Mouse (Mus musculus): ENCODE results near the gene Patj. TPM values are rescaled to one million over a fixed set of nuclear protein-coding genes. Genes with fewer than 3 reads are reported as not detected.

Gene Patj
- polyA plus RNA-seq, 1 experiment from 2014 or later = 17.6 TPM

DNA sequence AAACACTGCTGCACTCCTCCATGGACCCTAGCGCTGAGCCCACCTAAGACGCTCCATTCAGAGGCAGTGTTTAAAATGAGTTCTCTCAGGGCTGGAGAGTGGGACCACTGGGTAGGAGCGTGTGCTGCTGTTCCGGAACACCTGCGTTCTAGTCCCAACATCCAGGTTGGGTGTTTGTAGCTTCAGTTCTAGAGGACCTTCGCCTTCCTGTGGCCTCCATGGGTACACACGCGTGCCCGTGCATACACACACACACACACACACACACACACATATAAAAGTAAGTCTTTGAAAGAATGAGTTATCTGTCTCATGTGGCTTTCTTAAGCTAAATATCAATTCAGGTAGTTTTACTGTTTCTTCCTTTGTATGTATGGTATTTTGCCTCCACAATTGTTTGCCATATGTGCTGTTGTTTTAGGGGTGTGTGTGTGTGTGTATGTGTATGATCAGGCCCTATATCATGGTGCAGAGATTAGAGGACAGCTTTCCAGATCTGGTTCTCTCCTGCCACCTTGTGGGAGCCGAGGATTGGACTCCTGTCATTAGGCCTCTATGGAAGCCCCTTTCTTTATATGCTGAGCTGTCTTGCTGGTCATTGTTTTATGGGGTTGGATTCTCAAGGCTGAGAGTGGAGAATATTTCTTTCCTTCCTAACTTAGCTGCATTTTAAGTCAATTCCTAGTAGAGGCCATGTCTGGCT lies 49.0 kb downstream of the Patj start:
- DNase-seq (ENCODE audit: low spot score) = peak; percentile 52

- no peak for DNase-seq (ENCODE audit: low spot score)
Observed at GRCm38 (mm10) chr4:98449564-98450263, 54.1 kb downstream of the Patj start.

DNA sequence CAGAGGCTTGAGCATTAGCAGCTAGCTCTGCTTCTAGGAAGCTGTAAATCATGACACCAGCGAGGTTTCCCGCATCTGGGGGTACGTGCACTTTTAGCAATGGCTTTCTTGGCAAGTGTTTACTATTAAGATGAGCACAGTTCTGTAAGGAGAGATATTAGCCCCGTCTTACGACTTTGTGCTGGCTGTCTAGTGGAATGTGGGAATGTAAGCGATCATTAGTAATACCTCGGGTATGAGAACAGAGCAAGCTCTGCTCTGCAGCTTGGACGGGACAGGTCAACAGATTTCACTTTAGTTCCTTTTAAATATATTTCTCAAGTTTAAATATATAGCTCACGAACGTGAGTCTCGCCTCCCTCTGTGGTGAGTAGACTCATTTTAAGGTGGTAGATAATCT lies 54.7 kb downstream of the Patj start:
- DNase-seq (ENCODE audit: low spot score) = no peak

GRCm38 (mm10) chr4:98450829-98451228 lies 55.2 kb downstream of the Patj start:
- no peak for DNase-seq (ENCODE audit: low spot score)

DNA sequence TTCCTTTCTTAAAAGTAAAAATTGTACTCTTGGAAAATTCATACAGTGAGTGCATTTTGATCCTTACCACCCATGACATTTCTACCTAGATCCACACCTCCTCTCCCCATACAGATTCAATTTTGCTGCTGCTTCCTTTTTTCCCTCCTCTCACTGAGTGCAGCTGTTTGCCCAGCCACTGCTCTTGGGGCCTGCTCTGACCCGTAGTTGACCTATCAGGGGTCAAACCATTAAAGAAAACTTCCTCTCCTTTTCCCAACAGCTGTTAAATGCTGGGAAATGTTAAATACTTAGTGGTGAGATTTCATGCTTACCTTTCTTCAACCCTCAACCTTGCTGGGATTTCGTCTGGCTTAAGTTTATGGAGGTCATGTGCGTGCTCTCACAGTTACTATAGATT lies 55.7 kb downstream of the Patj start:
- no peak for DNase-seq (ENCODE audit: low spot score)

DNA sequence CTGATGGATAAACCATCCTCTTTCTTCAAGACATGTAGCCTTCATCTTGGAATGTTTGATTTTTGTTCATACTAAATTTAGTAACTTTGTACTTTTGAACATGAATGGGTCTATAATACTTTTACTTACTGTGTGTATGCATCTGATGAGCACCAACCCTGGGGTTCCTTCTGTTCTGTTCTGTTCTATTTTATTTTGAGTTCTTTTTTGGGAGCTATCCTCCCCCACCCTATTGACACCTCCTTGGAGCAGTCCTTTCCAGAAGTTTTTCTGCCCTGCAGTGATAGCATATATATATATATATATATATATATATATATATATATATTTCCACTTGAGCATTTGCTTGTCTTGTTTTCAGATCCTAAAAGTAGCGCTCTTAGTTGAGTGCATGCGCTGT lies 57.1 kb downstream of the Patj start:
- no peak for DNase-seq (ENCODE audit: low spot score)

DNA sequence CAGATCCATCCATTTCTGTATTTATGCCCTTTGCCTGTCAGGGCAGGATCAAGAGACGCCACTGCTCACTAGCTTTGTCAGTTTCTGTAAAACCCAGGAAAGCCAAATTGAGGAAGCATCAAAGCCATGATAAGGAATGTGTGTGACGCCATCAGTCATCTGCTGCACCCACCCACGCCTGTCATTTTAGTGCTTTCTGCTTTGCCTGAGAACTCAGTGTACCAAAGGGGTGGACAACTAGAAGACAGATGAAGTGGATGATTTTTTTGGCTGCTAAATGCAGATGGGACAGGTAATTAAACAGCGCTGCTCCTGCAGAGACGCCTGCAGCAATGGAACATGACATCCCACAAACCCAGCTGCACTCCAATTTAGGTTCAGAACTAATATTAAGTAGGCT lies 57.6 kb downstream of the Patj start:
- DNase-seq (ENCODE audit: low spot score) = no peak

DNA sequence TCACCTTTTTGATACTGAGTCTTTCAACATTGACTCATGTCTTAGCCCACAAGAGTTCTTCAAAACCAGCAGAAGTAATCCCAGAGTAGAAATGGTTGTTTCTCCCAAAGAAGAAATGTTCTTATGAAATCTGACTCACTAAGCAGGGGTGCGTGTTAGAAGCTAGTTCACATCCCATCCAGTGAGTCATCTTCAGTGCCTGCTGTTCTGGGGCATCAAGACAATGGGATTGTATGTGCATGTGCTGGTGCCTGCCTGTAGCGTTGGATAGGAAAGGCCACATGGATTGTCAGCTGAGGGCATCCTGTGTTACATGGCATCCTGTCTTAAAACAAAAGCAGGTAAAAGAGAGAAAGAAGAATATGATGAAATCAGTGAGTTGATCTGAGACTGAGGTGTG lies 59.8 kb downstream of the Patj start:
- DNase-seq (ENCODE audit: low spot score) = no peak

DNA sequence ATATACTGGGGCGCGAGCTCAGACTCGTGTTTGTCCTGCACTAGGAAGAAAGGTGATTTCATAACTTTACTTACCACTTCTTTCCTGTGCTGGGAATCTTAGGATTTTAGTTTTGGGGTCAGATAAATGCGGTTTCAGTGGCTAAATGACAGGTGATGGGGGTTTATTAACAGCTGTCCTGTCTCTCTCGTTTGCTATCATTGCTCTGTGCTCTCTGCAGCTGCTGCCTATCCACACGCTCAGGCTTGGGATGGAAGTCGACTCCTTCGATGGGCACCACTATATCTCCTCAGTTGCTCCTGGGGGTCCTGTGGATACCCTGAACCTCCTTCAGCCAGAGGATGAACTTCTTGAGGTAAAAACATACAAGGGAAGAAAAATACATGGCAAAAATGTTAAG lies 60.3 kb downstream of the Patj start:
- no peak for DNase-seq (ENCODE audit: low spot score)

DNA sequence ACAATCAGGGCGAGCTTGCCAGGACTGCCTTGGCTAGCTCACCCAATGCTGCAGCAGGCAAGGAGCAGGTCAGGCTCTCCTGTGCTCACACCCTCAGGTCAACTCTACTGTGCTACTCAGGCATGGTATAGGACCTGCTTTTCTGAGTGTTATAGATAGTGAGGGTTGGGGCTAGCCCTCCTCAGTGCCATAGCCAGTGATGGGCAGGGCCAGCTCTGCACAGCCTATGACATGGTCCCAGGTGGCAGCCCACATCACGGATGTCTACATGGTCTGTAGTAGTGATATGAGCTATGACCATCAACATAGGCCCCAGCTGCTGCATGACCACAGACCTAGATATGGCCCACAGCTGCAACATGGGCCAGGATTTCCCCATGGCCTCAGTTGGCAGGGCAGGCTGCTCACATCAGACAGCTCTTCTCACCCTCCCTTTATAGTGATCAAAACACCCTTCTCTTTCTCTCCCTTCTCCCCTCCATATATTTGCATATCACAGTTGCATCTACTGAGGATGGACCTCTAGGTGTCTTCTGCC lies 66.3 kb downstream of the Patj start:
- DNase-seq (ENCODE audit: low spot score) = no peak

GRCm38 (mm10) chr4:98465476-98465875 lies 69.9 kb downstream of the Patj start:
- no peak for DNase-seq (ENCODE audit: low spot score)

- no peak for DNase-seq (ENCODE audit: low spot score)
Observed at GRCm38 (mm10) chr4:98465886-98466285, 70.3 kb downstream of the Patj start.

DNA sequence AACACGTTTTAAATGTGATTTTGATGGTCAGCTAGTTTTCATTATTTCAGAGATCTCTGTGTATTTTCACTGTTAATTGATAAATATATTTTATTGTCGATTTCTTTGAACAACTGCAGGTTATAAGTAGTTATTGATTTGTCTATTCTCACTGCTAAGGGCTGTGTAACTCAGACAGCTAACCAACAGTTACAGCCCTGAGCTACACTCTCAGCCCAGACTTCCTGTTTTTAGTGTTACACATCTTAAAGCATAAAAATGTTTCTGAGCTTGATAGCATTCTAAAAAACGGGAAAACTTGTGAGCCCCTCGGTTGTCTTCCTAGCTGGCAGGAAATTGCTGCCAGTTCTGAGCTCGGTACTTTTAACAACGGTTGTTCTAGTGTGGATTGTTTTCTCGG lies 75.8 kb downstream of the Patj start:
- no peak for DNase-seq (ENCODE audit: low spot score)

DNA sequence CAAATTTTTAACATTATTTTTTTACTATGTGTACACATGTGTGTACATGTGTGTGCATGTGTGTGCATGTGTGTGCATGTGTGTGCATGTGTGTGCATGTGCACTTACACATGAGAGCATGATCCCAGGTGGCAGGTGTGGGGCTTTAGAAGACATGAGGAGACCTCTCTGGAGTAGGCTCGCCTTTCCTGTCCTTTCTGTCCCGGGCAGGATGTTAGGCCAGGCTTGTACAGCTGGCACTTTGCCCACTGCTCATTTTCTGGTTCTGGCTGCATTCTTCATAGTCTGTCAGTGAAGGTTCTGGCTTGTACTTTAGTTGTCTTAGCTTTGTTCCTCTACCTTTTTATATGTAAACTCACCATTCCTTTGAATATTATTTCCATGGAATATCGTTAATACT lies 77.9 kb downstream of the Patj start:
- DNase-seq (ENCODE audit: low spot score) = no peak

DNA sequence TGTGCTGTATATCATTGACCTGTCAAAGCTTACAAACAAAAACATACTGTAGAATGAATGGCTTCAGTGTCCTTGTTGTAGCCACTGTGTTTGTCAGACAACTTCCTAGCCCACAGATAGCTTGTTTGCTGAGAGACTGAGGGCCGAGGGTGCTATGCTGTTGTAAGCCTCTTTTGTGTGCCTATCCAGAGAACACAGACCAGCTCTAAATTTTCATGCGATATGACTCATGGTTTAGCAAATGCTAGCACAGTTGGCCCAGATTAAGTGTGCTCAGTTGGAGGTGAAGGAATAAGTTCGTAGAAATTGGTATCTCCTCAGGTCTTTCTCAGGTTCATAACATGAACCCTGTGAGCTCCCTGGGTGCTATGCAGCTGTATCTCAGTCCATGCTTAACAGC lies 82.4 kb downstream of the Patj start:
- no peak for DNase-seq (ENCODE audit: low spot score)

- no peak for DNase-seq (ENCODE audit: low spot score)
Observed at GRCm38 (mm10) chr4:98486475-98486874, 90.9 kb downstream of the Patj start.

DNA sequence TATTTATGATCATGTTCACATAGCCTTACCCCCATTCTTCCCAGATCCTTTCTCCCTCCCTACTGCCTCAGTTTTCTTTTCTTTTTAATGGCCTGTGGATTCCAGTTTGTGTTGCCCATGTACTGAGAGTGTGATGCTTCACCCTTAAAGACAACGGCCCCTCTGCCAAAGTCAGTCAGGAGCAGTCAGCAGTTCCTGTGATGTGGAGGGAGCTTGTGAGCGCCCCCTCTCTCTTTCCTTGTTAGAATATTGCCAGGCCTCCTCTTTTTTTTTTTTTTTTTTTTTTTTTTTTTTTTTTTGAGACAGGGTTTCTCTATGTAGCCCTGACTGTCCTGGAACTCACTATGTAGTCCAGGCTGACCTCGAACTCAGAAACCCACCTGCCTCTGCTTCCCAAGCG lies 91.3 kb downstream of the Patj start:
- DNase-seq (ENCODE audit: low spot score) = no peak

DNA sequence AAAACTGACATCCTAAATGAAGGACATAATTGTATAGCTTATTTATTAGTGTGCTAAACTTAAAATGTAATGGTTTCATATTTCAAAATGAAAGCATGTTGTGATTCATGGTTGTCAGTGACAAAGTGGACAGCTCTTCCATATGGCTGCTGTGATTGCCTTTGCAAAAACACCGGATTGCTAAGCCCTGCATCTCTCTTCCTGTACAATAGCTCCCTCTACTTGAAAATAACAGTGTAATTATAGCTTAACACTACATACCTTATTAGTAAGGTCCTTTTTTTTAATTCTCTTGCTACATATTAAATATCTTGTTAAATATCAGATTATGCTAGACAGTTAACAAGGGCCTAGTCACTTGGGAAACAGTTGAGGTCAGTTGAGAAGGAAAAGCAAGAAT lies 93.8 kb downstream of the Patj start:
- no peak for DNase-seq (ENCODE audit: low spot score)

- no peak for DNase-seq (ENCODE audit: low spot score)
Observed at GRCm38 (mm10) chr4:98498341-98498740, 102.8 kb downstream of the Patj start.

DNA sequence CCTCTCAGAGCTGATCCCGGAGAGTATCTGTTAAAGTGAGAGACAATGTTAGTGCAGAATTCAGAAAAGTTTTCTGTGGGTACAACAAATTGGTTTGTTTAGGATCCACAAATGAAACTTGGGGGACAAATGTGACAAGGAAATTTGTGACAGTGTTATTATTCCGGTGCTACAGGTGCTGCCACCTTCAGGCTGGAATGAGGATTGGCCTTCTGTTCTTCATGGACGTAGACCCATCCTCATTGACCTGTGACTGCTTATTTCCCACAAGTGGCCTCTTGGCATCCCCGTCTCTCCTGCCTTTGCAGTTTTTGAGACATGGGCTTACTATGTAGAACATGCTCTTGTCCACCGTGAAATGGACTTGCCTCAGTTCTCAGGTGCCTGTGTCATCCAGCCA lies 104.6 kb downstream of the Patj start:
- no peak for DNase-seq (ENCODE audit: low spot score)

DNA sequence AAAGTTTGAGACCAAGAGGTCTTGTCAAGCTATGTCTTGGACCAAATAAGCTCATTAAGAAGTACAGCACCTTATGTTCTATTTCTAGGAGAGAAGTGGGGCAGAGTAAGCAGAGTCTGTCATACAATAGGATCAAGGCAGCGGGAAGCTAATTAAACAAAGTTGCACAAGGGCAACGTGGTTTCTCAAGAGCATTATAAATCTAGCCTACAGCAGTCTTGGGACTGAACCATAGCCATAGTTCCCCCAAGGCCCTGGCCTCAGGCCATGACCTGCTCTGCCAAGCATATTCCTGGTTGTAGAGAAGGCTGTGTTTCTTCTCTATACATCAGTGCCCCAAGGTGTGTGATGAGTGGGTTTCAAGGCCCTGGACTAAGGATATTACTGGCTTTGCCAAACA lies 105.3 kb downstream of the Patj start:
- DNase-seq (ENCODE audit: low spot score) = no peak

DNA sequence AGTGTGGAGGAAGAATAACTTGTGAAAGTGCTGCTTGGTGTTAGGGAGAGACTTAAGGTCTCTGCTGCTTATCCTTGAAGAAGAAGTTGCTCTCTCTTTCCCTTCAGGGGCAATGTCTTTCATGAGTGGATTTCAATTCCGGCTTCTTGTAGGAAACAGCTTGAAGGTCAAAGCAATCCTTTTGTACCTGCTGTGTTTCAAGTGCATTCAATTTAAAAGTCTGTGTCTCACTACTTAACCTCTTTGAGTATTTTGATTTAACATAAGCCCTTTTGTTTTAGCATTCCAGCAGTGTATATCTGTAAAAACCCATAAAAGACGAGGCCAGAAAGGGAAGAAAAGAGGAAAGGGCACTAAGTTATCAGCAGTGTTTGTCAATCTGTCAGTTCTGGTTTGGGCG lies 109.2 kb downstream of the Patj start:
- DNase-seq (ENCODE audit: low spot score) = no peak

Measured in thymus, postnatal 0 days (tissue).